Mouse (Mus musculus) spleen, postnatal 4 days (tissue): ENCODE measurements around the gene Rbbp5.
"Not testable (repeated sequence)": the region's sequence is repeated elsewhere in the genome, so short reads cannot be mapped to it uniquely, and the experiment has no call there.

Experiments used
- DNase-seq, 2 experiments: peaks; one replicate each; pipeline ENCODE4 v3.0.0; 2022; ENCODE audit warnings: low spot score in 2 of 2

Gene Rbbp5

GRCm38 (mm10) chr1:132476928-132477691, at the start of gene Rbbp5:
Rbbp5 (plus strand) TSS chr1:132477365.
- DNase-seq: peak; percentile 89 to 95

DNA sequence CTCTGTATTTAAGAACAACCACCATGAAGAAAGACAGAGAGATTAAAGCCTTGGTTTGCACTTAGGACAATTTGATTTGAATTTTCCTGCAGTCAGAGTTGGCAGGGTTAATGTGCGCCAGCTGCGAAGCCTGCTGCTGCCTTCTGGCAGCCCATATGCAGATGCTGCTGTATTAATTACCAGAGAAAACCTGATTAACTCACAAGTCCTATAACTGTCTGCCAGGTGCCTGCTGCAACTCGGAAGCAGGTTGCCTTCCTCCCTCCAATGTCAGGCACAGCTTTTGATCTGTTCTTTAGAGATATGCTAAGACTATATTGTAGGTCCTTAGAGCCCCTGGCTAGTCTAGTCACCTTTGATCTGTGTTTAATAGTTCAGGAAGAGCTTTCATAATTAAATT, 46.3 kb upstream of the Rbbp5 start:
- no peak for DNase-seq

GRCm38 (mm10) chr1:132431716-132432115, 45.4 kb upstream of the Rbbp5 start:
- no peak for DNase-seq

GRCm38 (mm10) chr1:132433349-132433748, 43.8 kb upstream of the Rbbp5 start:
- no peak for DNase-seq

DNA sequence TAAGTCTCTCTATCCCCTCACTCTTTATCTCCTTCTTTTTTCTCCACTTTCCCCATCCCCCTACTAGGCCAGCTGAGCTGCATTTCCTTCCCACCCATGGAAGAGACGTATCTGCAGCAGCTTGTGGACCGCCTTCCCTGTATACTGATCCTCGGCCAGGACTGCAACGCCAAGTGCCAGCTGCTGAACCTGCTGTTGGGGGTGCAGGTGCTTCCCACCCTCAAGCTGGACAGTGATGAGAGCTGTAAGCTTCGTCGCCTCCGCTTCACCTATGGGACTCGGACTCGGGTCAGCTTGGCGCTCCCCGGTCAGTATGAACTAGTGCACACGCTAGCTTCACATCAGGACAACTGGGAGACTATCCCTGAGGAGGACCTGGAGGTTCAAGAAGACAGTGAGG, 43.1 kb upstream of the Rbbp5 start:
- DNase-seq: no peak

GRCm38 (mm10) chr1:132436320-132436958, 40.7 kb upstream of the Rbbp5 start:
- no peak for DNase-seq

GRCm38 (mm10) chr1:132436960-132437359, 40.2 kb upstream of the Rbbp5 start:
- no peak for DNase-seq

DNA sequence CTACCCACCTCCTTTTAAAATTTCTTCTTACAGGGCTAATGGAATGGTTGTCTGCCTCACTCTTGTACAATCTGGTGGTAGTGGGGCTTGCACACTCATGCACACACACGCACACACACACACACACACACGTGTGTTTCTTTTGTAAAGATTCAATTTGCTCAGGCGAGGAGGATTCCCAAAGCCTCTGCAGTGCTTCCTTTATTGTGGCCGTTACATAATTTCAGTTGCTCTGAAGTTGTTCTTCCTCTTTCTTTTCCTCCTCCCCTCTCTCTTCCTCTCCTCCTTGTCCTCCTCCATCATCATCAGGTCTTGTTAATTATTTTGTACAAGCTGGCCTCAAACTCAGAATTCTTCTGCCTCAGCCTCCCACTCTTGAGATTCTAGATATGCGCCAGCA, 39.8 kb upstream of the Rbbp5 start:
- no peak for DNase-seq

- no peak for DNase-seq
Measured at GRCm38 (mm10) chr1:132440896-132441435, 36.2 kb upstream of the Rbbp5 start.

DNA sequence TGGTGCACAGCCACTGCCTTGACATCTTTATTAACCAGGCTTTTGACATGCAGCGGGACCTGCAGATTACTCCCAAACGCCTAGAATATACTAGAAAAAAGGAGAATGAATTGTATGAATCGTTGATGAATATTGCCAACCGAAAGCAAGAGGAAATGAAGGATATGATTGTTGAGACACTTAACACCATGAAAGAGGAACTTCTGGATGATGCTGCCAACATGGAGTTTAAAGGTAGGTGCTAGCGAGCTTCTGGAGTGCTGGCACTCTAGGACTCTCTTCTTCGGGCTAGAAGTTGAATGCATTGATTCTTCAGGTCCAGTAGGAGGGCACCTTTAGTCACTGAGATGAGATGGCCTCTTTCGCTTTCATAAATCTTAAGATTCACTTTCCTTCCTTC, 27.4 kb upstream of the Rbbp5 start:
- no peak for DNase-seq

- no peak for DNase-seq
Measured at GRCm38 (mm10) chr1:132464651-132465050, 12.5 kb upstream of the Rbbp5 start.

GRCm38 (mm10) chr1:132468926-132469325, 8.2 kb upstream of the Rbbp5 start:
- DNase-seq: no peak

- no peak for DNase-seq
Measured at GRCm38 (mm10) chr1:132469519-132469918, 7.6 kb upstream of the Rbbp5 start.

DNA sequence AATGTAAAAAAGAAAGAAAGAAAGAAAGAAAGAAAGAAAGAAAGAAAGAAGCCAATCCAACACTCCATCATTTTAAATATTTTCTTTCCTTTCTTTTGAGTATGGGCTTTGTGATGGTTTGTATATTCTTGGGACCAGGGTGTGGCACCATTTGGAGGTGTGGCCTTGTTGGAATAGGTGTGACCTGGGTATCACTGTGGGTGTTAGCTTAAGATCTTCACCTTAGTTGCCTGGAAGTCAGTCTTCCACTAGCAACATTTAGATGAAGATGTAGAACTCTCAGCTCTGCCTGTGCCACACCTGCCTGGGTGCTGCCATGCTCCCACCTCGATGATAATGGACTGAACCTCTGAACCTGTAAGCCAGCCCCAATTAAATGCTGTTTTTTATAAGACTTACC, 7.1 kb upstream of the Rbbp5 start:
- not testable (repeated sequence) for DNase-seq

- no peak for DNase-seq
Measured at GRCm38 (mm10) chr1:132471032-132471431, 6.1 kb upstream of the Rbbp5 start.

DNA sequence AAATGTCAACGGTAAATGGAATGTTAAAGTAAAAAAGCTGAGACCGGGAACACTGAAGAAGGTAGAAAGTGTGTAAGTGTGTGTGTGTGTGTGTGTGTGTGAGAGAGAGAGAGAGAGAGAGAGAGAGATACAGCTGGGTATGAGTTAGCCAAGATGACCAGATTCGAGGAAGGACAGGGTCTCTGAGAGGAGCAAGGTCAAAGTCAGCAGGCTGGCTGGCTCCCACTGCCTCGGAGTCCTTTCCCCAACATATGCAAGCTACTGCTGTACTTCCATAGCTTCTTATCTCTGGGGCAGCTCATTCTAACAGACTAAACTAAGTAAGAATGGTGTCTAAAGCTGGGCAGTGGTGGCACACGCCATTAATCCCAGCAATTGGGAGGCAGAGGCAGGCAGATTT, 5.7 kb upstream of the Rbbp5 start:
- no peak for DNase-seq

GRCm38 (mm10) chr1:132472537-132472936, 4.6 kb upstream of the Rbbp5 start:
- DNase-seq: no peak

GRCm38 (mm10) chr1:132474496-132474895, 2.7 kb upstream of the Rbbp5 start:
- DNase-seq: no peak

GRCm38 (mm10) chr1:132476575-132476927, 614 bp upstream of the Rbbp5 start:
- DNase-seq: no peak

- DNase-seq: no peak
Measured at GRCm38 (mm10) chr1:132479438-132479837, 2.3 kb downstream of the Rbbp5 start.

- no peak for DNase-seq
Measured at GRCm38 (mm10) chr1:132481619-132482018, 4.5 kb downstream of the Rbbp5 start.

- DNase-seq: no peak
Measured at GRCm38 (mm10) chr1:132483234-132483633, 6.1 kb downstream of the Rbbp5 start.

DNA sequence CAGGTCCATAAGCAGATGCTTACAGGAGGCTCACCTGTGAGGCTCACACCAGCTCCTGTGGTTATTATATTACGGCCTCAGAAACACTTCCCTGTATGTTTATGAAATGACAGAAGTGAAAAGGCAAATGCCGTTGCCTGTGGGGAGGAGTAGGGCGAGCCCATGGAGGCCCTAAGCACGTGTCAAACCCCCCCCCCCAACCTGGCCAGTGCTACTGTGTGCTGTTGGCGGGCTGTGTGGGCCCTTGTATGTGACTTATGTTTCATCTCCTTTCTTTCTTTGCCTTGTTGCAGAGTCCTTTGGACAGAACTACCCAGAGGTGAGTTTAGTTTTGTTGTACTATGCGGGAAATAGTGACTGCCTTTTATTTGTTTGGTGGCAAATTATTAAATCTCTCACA, 6.6 kb downstream of the Rbbp5 start:
- no peak for DNase-seq
